Mouse (Mus musculus) heart, embryonic 12.5 days (tissue): ENCODE measurements around the gene Gm9999. TPM values are rescaled to one million over a fixed set of nuclear protein-coding genes. Genes with fewer than 3 reads are reported as not detected.
"Not testable (repeated sequence)": the region's sequence is repeated elsewhere in the genome, so short reads cannot be mapped to it uniquely, and the experiment has no call there.

ENCODE experiments used
- ATAC-seq: fragments of 200-750 bp; cut with Nextera tagmentation; 2 replicates; pipeline ENCODE4 v1.8.0; 2017; ENCODE audit warnings: moderate TSS enrichment, moderate library complexity; ENCODE audit not compliant: insufficient number of reproducible peaks, low FRiP score
- H3K27ac ChIP-seq: fragments of 300-500 bp; sonication (generic); 2 replicates; pipeline ENCODE4 v1.5.1; 2016; ENCODE audit warnings: mild to moderate bottlenecking, moderate library complexity; ENCODE audit not compliant: poor library complexity, severe bottlenecking
- H3K27me3 ChIP-seq: fragments of 300-500 bp; sonication (generic); replicated peaks from 2 replicates; pipeline ENCODE4 v1.6.1; 2016; ENCODE audit warnings: mild to moderate bottlenecking, moderate library complexity
- H3K36me3 ChIP-seq: fragments of 300-500 bp; sonication (generic); 2 replicates; pipeline ENCODE4 v1.6.1; 2016; ENCODE audit warnings: mild to moderate bottlenecking, moderate library complexity
- H3K4me1 ChIP-seq: fragments of 300-500 bp; sonication (generic); replicated peaks from 2 replicates; pipeline ENCODE4 v1.6.1; 2016; ENCODE audit warnings: mild to moderate bottlenecking
- H3K4me2 ChIP-seq: fragments of 300-500 bp; sonication (generic); 2 replicates; pipeline ENCODE4 v1.6.1; 2016; ENCODE audit warnings: mild to moderate bottlenecking, moderate library complexity
- H3K4me3 ChIP-seq: fragments of 300-500 bp; sonication (generic); 2 replicates; pipeline ENCODE4 v1.5.1; 2016; ENCODE audit warnings: mild to moderate bottlenecking
- H3K9ac ChIP-seq: fragments of 300-500 bp; sonication (generic); 2 replicates; pipeline ENCODE4 v1.6.1; 2016; ENCODE audit warnings: mild to moderate bottlenecking, moderate library complexity
- H3K9me3 ChIP-seq: fragments of 300-500 bp; sonication (generic); replicated peaks from 2 replicates; pipeline ENCODE4 v1.6.1; 2016; ENCODE audit warnings: mild to moderate bottlenecking, moderate library complexity
- WGBS: fragments of 180-500 bp; shearing (Covaris S2); methylation state at CpG from one replicate; pipeline ENCODE4 v1.1.7; 2016; 5-methylcytosine and 5-hydroxymethylcytosine counted together
- polyA plus RNA-seq: library from polyadenylated mRNA; unstranded; fragments of >200 nt; fragmentation: Nextera tagmentation; extraction: Ambion mirVana; gene quantifications from 2 replicates; pipeline ENCODE4 v1.2.1, GENCODE M21; 2016

The Gm9999 gene
- polyA plus RNA-seq, 1 experiment from 2014 or later: not detected

- Histone ChIP-seq H3K27ac (peak overlapping the region; percentile 90), H3K36me3 (no peaks in the 10 kb centered on the region), H3K4me2 (peak overlapping the region; percentile 24; the same call in 1 of the 2 replicates), H3K4me3 (no peak overlapping the region), H3K9me3 (no peaks in the 10 kb centered on the region), H3K9ac (no peak overlapping the region), H3K27me3 (no peaks in the 10 kb centered on the region), H3K4me1 (peaks cover 17% of the 10 kb centered on the region)
- no peak for ATAC-seq
- WGBS: 53% methylated on average over 10 of the region's 11 CpGs
Observed at GRCm38 (mm10) chr7:47014564-47015389, 31.4 kb downstream of the Gm9999 start.

- ATAC-seq: peak; percentile 97
- H3K27me3 ChIP-seq: peaks cover 5% of the 10 kb centered on the region; the same call in 1 of the 2 replicates
- no peak overlapping the region for H3K9ac ChIP-seq
- peaks cover 13% of the 10 kb centered on the region for H3K4me1 ChIP-seq
- H3K27ac ChIP-seq: peak overlapping the region; percentile 90
- WGBS: 6% methylated on average over 6 of the region's 6 CpGs
- H3K9me3 ChIP-seq: no peaks in the 10 kb centered on the region
- H3K36me3 ChIP-seq: no peaks in the 10 kb centered on the region
- no peak overlapping the region for H3K4me3 ChIP-seq
- H3K4me2 ChIP-seq: peak overlapping the region; percentile 24
Observed at GRCm38 (mm10) chr7:47015390-47016065, 32.1 kb downstream of the Gm9999 start.

GRCm38 (mm10) chr7:47016602-47017001 is 33.2 kb downstream of the Gm9999 start:
- ATAC-seq: no peak
- Histone ChIP-seq H3K4me3 (no peak overlapping the region), H3K36me3 (no peaks in the 10 kb centered on the region), H3K4me2 (no peak overlapping the region), H3K27me3 (peaks cover 10% of the 10 kb centered on the region; the same call in 1 of the 2 replicates), H3K4me1 (peaks cover 13% of the 10 kb centered on the region), H3K9ac (no peak overlapping the region), H3K9me3 (no peaks in the 10 kb centered on the region), H3K27ac (no peak overlapping the region)
- 79% methylated on average over 3 of the region's 3 CpGs for WGBS

GRCm38 (mm10) chr7:47017146-47017545 is 33.8 kb downstream of the Gm9999 start:
- no peak overlapping the region for H3K9ac ChIP-seq
- H3K9me3 ChIP-seq: no peaks in the 10 kb centered on the region
- no peak overlapping the region for H3K4me3 ChIP-seq
- no peak overlapping the region for H3K27ac ChIP-seq
- no peak overlapping the region for H3K4me2 ChIP-seq
- 73% methylated on average over 7 of the region's 7 CpGs for WGBS
- no peak for ATAC-seq
- peaks cover 10% of the 10 kb centered on the region; the same call in 1 of the 2 replicates for H3K27me3 ChIP-seq
- no peaks in the 10 kb centered on the region for H3K36me3 ChIP-seq
- H3K4me1 ChIP-seq: peaks cover 13% of the 10 kb centered on the region

GRCm38 (mm10) chr7:47019641-47020040 is 36.3 kb downstream of the Gm9999 start:
- WGBS: 69% methylated on average over 5 of the region's 5 CpGs
- H3K27ac ChIP-seq: no peak overlapping the region

GRCm38 (mm10) chr7:47020956-47021355 is 37.6 kb downstream of the Gm9999 start:
- Histone ChIP-seq H3K4me2 (0 out of 2 replicates have a peak overlapping the region, but pooled peaks have one; percentile 7), H3K4me3 (no peak overlapping the region), H3K27me3 (peaks cover 14% of the 10 kb centered on the region; the same call in 1 of the 2 replicates), H3K27ac (no peak overlapping the region), H3K9ac (no peak overlapping the region), H3K9me3 (no peaks in the 10 kb centered on the region), H3K4me1 (no peaks in the 10 kb centered on the region), H3K36me3 (no peaks in the 10 kb centered on the region)
- 0 out of 2 replicates have a peak, but pooled peaks have one; percentile 41 for ATAC-seq
- WGBS: 7% methylated on average over 8 of the region's 8 CpGs

More at GRCm38 (mm10) chr7:47019641-47020040, 36.3 kb downstream of the Gm9999 start:
- Histone ChIP-seq H3K4me3 (no peak overlapping the region), H3K36me3 (no peaks in the 10 kb centered on the region), H3K4me2 (no peak overlapping the region), H3K9me3 (no peaks in the 10 kb centered on the region), H3K4me1 (peaks cover 6% of the 10 kb centered on the region), H3K9ac (no peak overlapping the region), H3K27me3 (peaks cover 13% of the 10 kb centered on the region; the same call in 1 of the 2 replicates)
- no peak for ATAC-seq

GRCm38 (mm10) chr7:47022482-47022881 is 39.1 kb downstream of the Gm9999 start:
- Histone ChIP-seq H3K4me1 (no peaks in the 10 kb centered on the region), H3K4me3 (no peak overlapping the region), H3K9ac (no peak overlapping the region), H3K27ac (no peak overlapping the region), H3K36me3 (no peaks in the 10 kb centered on the region), H3K9me3 (no peaks in the 10 kb centered on the region), H3K27me3 (peaks cover 14% of the 10 kb centered on the region; the same call in 1 of the 2 replicates), H3K4me2 (no peak overlapping the region)
- ATAC-seq: no peak
- WGBS: 62% methylated on average over 8 of the region's 8 CpGs

GRCm38 (mm10) chr7:47023530-47023929 is 40.1 kb downstream of the Gm9999 start:
- Histone ChIP-seq H3K27me3 (peaks cover 14% of the 10 kb centered on the region; the same call in 1 of the 2 replicates), H3K4me1 (no peaks in the 10 kb centered on the region), H3K27ac (no peak overlapping the region), H3K9ac (no peak overlapping the region), H3K36me3 (no peaks in the 10 kb centered on the region), H3K4me2 (no peak overlapping the region), H3K9me3 (no peaks in the 10 kb centered on the region), H3K4me3 (no peak overlapping the region)
- WGBS: 7% methylated on average over 6 of the region's 6 CpGs
- no peak for ATAC-seq

GRCm38 (mm10) chr7:47024454-47024853 is 41.1 kb downstream of the Gm9999 start:
- Histone ChIP-seq H3K4me1 (no peaks in the 10 kb centered on the region), H3K27ac (no peak overlapping the region), H3K4me3 (no peak overlapping the region), H3K4me2 (no peak overlapping the region), H3K9me3 (no peaks in the 10 kb centered on the region), H3K9ac (no peak overlapping the region), H3K27me3 (peaks cover 14% of the 10 kb centered on the region; the same call in 1 of the 2 replicates), H3K36me3 (no peaks in the 10 kb centered on the region)
- ATAC-seq: no peak
- WGBS: 89% methylated on average over 7 of the region's 7 CpGs

GRCm38 (mm10) chr7:47025429-47025828 is 42.0 kb downstream of the Gm9999 start:
- WGBS: 57% methylated on average over 9 of the region's 9 CpGs
- ATAC-seq: no peak
- H3K27me3 ChIP-seq: peaks cover 10% of the 10 kb centered on the region; the same call in 1 of the 2 replicates
- H3K4me1 ChIP-seq: no peaks in the 10 kb centered on the region
- H3K4me2 ChIP-seq: no peak overlapping the region
- H3K36me3 ChIP-seq: no peaks in the 10 kb centered on the region
- no peak overlapping the region for H3K9ac ChIP-seq
- no peak overlapping the region for H3K27ac ChIP-seq
- no peaks in the 10 kb centered on the region for H3K9me3 ChIP-seq
- no peak overlapping the region for H3K4me3 ChIP-seq

- not testable (repeated sequence) for H3K27me3 ChIP-seq, H3K9ac ChIP-seq, H3K27ac ChIP-seq, H3K9me3 ChIP-seq, ATAC-seq, H3K4me2 ChIP-seq, H3K4me3 ChIP-seq, H3K4me1 ChIP-seq, H3K36me3 ChIP-seq
- 80% methylated on average over 3 of the region's 3 CpGs for WGBS
Observed at GRCm38 (mm10) chr7:47026899-47027298, 43.5 kb downstream of the Gm9999 start.
